Mouse (Mus musculus): ENCODE measurements around the gene Bhmt. TPM values are rescaled to one million over a fixed set of nuclear protein-coding genes. Genes with fewer than 3 reads are reported as not detected.

The Bhmt gene
- total RNA-seq (2014; fragmentation: Nextera tagmentation) (not detected in 2 replicates), total RNA-seq (2017) (0.12 and 0.16 TPM in 2 replicates), polyA plus RNA-seq (2012) (not detected in 2 replicates)

DNA sequence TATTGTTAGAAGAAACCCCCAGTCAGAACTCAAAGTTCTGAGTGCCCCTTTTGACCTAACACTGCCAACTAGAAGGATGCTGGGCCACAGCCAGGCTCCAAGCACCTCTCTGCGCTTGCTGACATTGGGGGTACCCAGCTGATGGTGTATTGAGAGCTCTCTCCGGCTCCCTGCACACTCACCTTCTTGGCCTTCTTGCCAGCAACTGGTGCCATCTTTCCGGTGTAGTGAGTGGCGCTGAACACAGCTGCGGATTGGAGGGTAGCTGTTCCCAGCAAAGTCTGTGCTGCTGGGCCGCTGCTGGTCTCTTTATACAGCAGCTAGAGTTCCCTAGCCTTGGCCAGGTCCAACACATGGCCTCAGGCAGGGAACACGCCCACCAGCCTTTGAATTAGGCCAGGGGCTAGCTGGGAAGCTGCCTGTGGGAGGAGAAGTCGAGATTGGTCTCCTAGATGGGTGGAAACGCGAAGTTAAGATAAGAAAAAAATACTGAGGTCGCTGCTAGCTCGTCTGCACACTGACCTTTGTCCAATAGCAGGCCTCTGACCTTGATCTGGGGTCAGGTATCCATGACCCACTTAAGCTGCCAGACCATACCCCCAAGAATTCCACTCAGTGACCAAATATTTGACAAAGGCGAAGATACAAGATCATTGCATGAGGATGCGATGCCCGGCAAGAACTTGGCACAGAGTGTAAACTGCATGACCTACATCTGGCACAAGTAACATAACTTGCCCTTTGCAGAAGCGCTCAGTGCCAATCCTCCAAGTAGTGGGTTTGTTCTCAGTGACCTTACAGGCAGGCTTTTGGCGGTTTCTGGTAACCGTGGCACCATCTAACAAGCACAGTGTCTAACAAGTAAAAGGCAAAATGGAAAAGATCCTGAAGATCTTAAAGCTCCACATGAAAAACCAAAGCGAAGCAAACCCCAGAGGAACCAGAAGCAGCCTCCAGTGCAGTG, at the start of gene Bhmt:
TSS of gene Bhmt (minus strand) at position 680 of the 964 bp plus-strand sequence.
- H3K4me3 ChIP-seq (ENCODE audit: low read depth, low read length): no peak within 1 kb of the TSS
- H3K4me1 ChIP-seq (ENCODE audit: insufficient read depth, low read depth, low read length): no peaks in the 10 kb centered on the region
- no peak for DNase-seq (ENCODE audit: low spot score)
- H3K9me3 ChIP-seq (replicated peaks): no peaks in the 10 kb centered on the region
- H3K36me3 ChIP-seq (replicated peaks): no peaks in the 10 kb centered on the region
- H3K27me3 ChIP-seq (ENCODE audit: insufficient read depth, low read length): peaks cover 19% of the 10 kb centered on the region
- no peak for ATAC-seq (ENCODE audit: extremely low read depth, insufficient number of reproducible peaks, low FRiP score, poor library complexity, severe bottlenecking)
- TF ChIP-seq GATA1 (IDR thresholded peaks at IDR 0.05; ENCODE audit: borderline replicate concordance, low read length) (no peak), GATA2 (IDR thresholded peaks at IDR 0.05; ENCODE audit: borderline replicate concordance, low read depth, low read length) (no peak), TAL1 (conservative IDR thresholded peaks at IDR 0.05; ENCODE audit: low read depth, low read length) (no peak), POLR2AphosphoS5 (IDR thresholded peaks at IDR 0.05; ENCODE audit: insufficient replicate concordance, low read depth, low read length) (no peak), CTCF (IDR thresholded peaks at IDR 0.05; ENCODE audit: low read depth, low read length) (no peak)

GRCm38 (mm10) chr13:93687321-93687720, 49.6 kb upstream of the Bhmt start:
- ATAC-seq (ENCODE audit: extremely low read depth, insufficient number of reproducible peaks, low FRiP score, poor library complexity, severe bottlenecking) (no peak), DNase-seq (ENCODE audit: low spot score) (no peak)
- Histone ChIP-seq H3K27me3 (ENCODE audit: insufficient read depth, low read length) (0 out of 2 replicates have a peak, but pooled peaks cover 2% of the 10 kb centered on the region), H3K9me3 (replicated peaks) (no peaks in the 10 kb centered on the region), H3K36me3 (replicated peaks) (no peaks in the 10 kb centered on the region), H3K4me1 (ENCODE audit: insufficient read depth, low read depth, low read length) (no peaks in the 10 kb centered on the region), H3K4me3 (ENCODE audit: low read depth, low read length) (no peak overlapping the region)
- no peak for TF ChIP-seq TAL1 (conservative IDR thresholded peaks at IDR 0.05; ENCODE audit: low read depth, low read length)
- no peak for TF ChIP-seq POLR2AphosphoS5 (IDR thresholded peaks at IDR 0.05; ENCODE audit: insufficient replicate concordance, low read depth, low read length)
- no peak for TF ChIP-seq GATA1 (IDR thresholded peaks at IDR 0.05; ENCODE audit: borderline replicate concordance, low read length)
- TF ChIP-seq CTCF (IDR thresholded peaks at IDR 0.05; ENCODE audit: low read depth, low read length): no peak
- no peak for TF ChIP-seq GATA2 (IDR thresholded peaks at IDR 0.05; ENCODE audit: borderline replicate concordance, low read depth, low read length)

- no peaks in the 10 kb centered on the region for H3K36me3 ChIP-seq (replicated peaks)
- H3K9me3 ChIP-seq (replicated peaks): no peaks in the 10 kb centered on the region
- ATAC-seq (ENCODE audit: extremely low read depth, insufficient number of reproducible peaks, low FRiP score, poor library complexity, severe bottlenecking) (no peak), DNase-seq (ENCODE audit: low spot score) (no peak)
- H3K4me1 ChIP-seq (ENCODE audit: insufficient read depth, low read depth, low read length): no peaks in the 10 kb centered on the region
- H3K27me3 ChIP-seq (ENCODE audit: insufficient read depth, low read length): 0 out of 2 replicates have a peak, but pooled peaks cover 2% of the 10 kb centered on the region
- H3K4me3 ChIP-seq (ENCODE audit: low read depth, low read length): no peak overlapping the region
- no peak for TF ChIP-seq POLR2AphosphoS5 (IDR thresholded peaks at IDR 0.05; ENCODE audit: insufficient replicate concordance, low read depth, low read length)
- no peak for TF ChIP-seq TAL1 (conservative IDR thresholded peaks at IDR 0.05; ENCODE audit: low read depth, low read length)
- TF ChIP-seq GATA1 (IDR thresholded peaks at IDR 0.05; ENCODE audit: borderline replicate concordance, low read length): no peak
- no peak for TF ChIP-seq CTCF (IDR thresholded peaks at IDR 0.05; ENCODE audit: low read depth, low read length)
- TF ChIP-seq GATA2 (IDR thresholded peaks at IDR 0.05; ENCODE audit: borderline replicate concordance, low read depth, low read length): no peak
Measured at GRCm38 (mm10) chr13:93685226-93685625, 47.5 kb upstream of the Bhmt start.

GRCm38 (mm10) chr13:93683336-93683735, 45.6 kb upstream of the Bhmt start:
- Histone ChIP-seq H3K4me1 (ENCODE audit: insufficient read depth, low read depth, low read length) (no peaks in the 10 kb centered on the region), H3K27me3 (ENCODE audit: insufficient read depth, low read length) (0 out of 2 replicates have a peak, but pooled peaks cover 2% of the 10 kb centered on the region), H3K4me3 (ENCODE audit: low read depth, low read length) (no peak overlapping the region), H3K36me3 (replicated peaks) (no peaks in the 10 kb centered on the region), H3K9me3 (replicated peaks) (no peaks in the 10 kb centered on the region)
- no peak for TF ChIP-seq CTCF (IDR thresholded peaks at IDR 0.05; ENCODE audit: low read depth, low read length)
- no peak for TF ChIP-seq GATA1 (IDR thresholded peaks at IDR 0.05; ENCODE audit: borderline replicate concordance, low read length)
- TF ChIP-seq GATA2 (IDR thresholded peaks at IDR 0.05; ENCODE audit: borderline replicate concordance, low read depth, low read length): no peak
- no peak for TF ChIP-seq TAL1 (conservative IDR thresholded peaks at IDR 0.05; ENCODE audit: low read depth, low read length)
- no peak for TF ChIP-seq POLR2AphosphoS5 (IDR thresholded peaks at IDR 0.05; ENCODE audit: insufficient replicate concordance, low read depth, low read length)
- DNase-seq (ENCODE audit: low spot score): no peak
- no peak for ATAC-seq (ENCODE audit: extremely low read depth, insufficient number of reproducible peaks, low FRiP score, poor library complexity, severe bottlenecking)

- no peak for ATAC-seq (ENCODE audit: extremely low read depth, insufficient number of reproducible peaks, low FRiP score, poor library complexity, severe bottlenecking)
- Histone ChIP-seq H3K4me3 (ENCODE audit: low read depth, low read length) (no peak overlapping the region), H3K4me1 (ENCODE audit: insufficient read depth, low read depth, low read length) (no peaks in the 10 kb centered on the region), H3K27me3 (ENCODE audit: insufficient read depth, low read length) (peaks cover 8% of the 10 kb centered on the region), H3K9me3 (replicated peaks) (no peaks in the 10 kb centered on the region), H3K36me3 (replicated peaks) (no peaks in the 10 kb centered on the region)
- no peak for TF ChIP-seq GATA2 (IDR thresholded peaks at IDR 0.05; ENCODE audit: borderline replicate concordance, low read depth, low read length)
- TF ChIP-seq GATA1 (IDR thresholded peaks at IDR 0.05; ENCODE audit: borderline replicate concordance, low read length): no peak
- TF ChIP-seq CTCF (IDR thresholded peaks at IDR 0.05; ENCODE audit: low read depth, low read length): no peak
- no peak for TF ChIP-seq TAL1 (conservative IDR thresholded peaks at IDR 0.05; ENCODE audit: low read depth, low read length)
- TF ChIP-seq POLR2AphosphoS5 (IDR thresholded peaks at IDR 0.05; ENCODE audit: insufficient replicate concordance, low read depth, low read length): no peak
- no peak for DNase-seq (ENCODE audit: low spot score)
Measured at GRCm38 (mm10) chr13:93676864-93677263, 39.1 kb upstream of the Bhmt start.

DNA sequence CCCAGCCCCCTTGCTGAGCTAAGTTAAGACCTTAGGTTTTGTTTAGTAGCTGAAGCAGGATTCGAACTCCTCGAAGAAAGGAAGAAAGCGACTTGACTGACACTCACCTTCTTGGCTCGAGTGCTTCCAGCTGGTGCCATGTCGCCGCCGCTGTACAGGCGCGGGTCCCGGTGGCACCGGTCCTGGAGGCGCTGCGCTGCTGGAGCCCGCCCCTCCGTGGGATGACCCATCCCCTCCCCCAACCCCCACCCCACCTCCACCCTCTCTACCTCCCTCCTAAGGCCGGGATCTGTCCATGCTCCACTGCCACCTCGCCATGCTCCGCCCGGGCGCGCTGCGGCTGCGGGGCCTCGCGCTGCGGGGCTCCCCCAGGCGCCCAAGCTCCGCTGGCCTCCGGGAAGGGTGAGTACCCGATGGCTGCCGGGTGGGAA, 36.4 kb upstream of the Bhmt start, which contains the start of the genes Bhmt2 and Dmgdh:
TSS of gene Bhmt2 (minus strand) at position 172 of the 431 bp plus-strand sequence.
TSS of gene Dmgdh (plus strand) at position 303 of the 431 bp plus-strand sequence.
- Histone ChIP-seq H3K4me1 (ENCODE audit: insufficient read depth, low read depth, low read length) (no peaks in the 10 kb centered on the region), H3K36me3 (replicated peaks) (no peaks in the 10 kb centered on the region), H3K9me3 (replicated peaks) (no peaks in the 10 kb centered on the region), H3K27me3 (ENCODE audit: insufficient read depth, low read length) (peaks cover 10% of the 10 kb centered on the region), H3K4me3 (ENCODE audit: low read depth, low read length) (no peak within 1 kb of the TSS)
- no peak for TF ChIP-seq GATA2 (IDR thresholded peaks at IDR 0.05; ENCODE audit: borderline replicate concordance, low read depth, low read length)
- no peak for TF ChIP-seq CTCF (IDR thresholded peaks at IDR 0.05; ENCODE audit: low read depth, low read length)
- no peak for TF ChIP-seq GATA1 (IDR thresholded peaks at IDR 0.05; ENCODE audit: borderline replicate concordance, low read length)
- no peak for TF ChIP-seq POLR2AphosphoS5 (IDR thresholded peaks at IDR 0.05; ENCODE audit: insufficient replicate concordance, low read depth, low read length)
- no peak for TF ChIP-seq TAL1 (conservative IDR thresholded peaks at IDR 0.05; ENCODE audit: low read depth, low read length)
- ATAC-seq (ENCODE audit: extremely low read depth, insufficient number of reproducible peaks, low FRiP score, poor library complexity, severe bottlenecking) (no peak), DNase-seq (ENCODE audit: low spot score) (no peak)
